Mouse (Mus musculus) limb, embryonic 15.5 days (tissue): ENCODE results near the gene Tbck. TPM values are rescaled to one million over a fixed set of nuclear protein-coding genes. Genes with fewer than 3 reads are reported as not detected.

Experiments used
- ATAC-seq: fragments of 200-750 bp; cut with Nextera tagmentation; 2 replicates; pipeline ENCODE4 v1.8.0; 2017; ENCODE audit warnings: low read depth, moderate TSS enrichment; ENCODE audit not compliant: insufficient number of reproducible peaks, low FRiP score, low TSS enrichment
- H3K27ac ChIP-seq: fragments of 300-500 bp; sonication (generic); 2 replicates; pipeline ENCODE4 v1.5.1; 2015; ENCODE audit warnings: moderate library complexity, mild to moderate bottlenecking, inconsistent platforms
- H3K27me3 ChIP-seq: fragments of 300-500 bp; sonication (generic); 2 replicates; pipeline ENCODE4 v1.6.1; 2015; ENCODE audit warnings: inconsistent platforms
- H3K36me3 ChIP-seq: fragments of 300-500 bp; sonication (generic); 2 replicates; pipeline ENCODE4 v1.6.1; 2015; ENCODE audit warnings: inconsistent platforms
- H3K4me1 ChIP-seq: fragments of 300-500 bp; sonication (generic); 2 replicates; pipeline ENCODE4 v1.6.1; 2015; ENCODE audit warnings: inconsistent platforms
- H3K4me2 ChIP-seq: fragments of 300-500 bp; sonication (generic); 2 replicates; pipeline ENCODE4 v1.6.1; 2015; ENCODE audit warnings: mild to moderate bottlenecking, inconsistent platforms
- H3K4me3 ChIP-seq: fragments of 300-500 bp; sonication (generic); 2 replicates; pipeline ENCODE4 v1.5.1; 2015; ENCODE audit warnings: mild to moderate bottlenecking, inconsistent platforms
- H3K9ac ChIP-seq: fragments of 300-500 bp; sonication (generic); 2 replicates; pipeline ENCODE4 v1.6.1; 2015; ENCODE audit warnings: inconsistent platforms
- H3K9me3 ChIP-seq: fragments of 300-500 bp; sonication (generic); 2 replicates; pipeline ENCODE4 v1.6.1; 2016; ENCODE audit warnings: inconsistent platforms
- WGBS: fragments of 180-500 bp; shearing (Covaris S2); methylation state at CpG from one replicate; pipeline ENCODE4 v1.1.7; 2015; 5-methylcytosine and 5-hydroxymethylcytosine counted together
- polyA plus RNA-seq: library from polyadenylated mRNA; unstranded; fragments of >200 nt; fragmentation: Nextera tagmentation; extraction: Ambion mirVana; gene quantifications from 2 replicates; pipeline ENCODE4 v1.2.1, GENCODE M21; 2015

Gene Tbck
- polyA plus RNA-seq, 1 experiment from 2014 or later: 26.5 TPM

GRCm38 (mm10) chr3:132838656-132839417 is 154.9 kb downstream of the Tbck start:
- H3K9ac ChIP-seq: no peak overlapping the region
- no peak overlapping the region for H3K27ac ChIP-seq
- H3K4me2 ChIP-seq: no peak overlapping the region
- H3K4me3 ChIP-seq: no peak overlapping the region
- H3K36me3 ChIP-seq: peaks cover 49% of the 10 kb centered on the region
- WGBS: 94% methylated on average over 14 of the region's 15 CpGs
- H3K27me3 ChIP-seq: no peaks in the 10 kb centered on the region
- ATAC-seq: no peak
- no peaks in the 10 kb centered on the region for H3K9me3 ChIP-seq
- H3K4me1 ChIP-seq: no peaks in the 10 kb centered on the region

GRCm38 (mm10) chr3:132839516-132839915 is 155.6 kb downstream of the Tbck start:
- Histone ChIP-seq H3K9ac (no peak overlapping the region), H3K4me1 (no peaks in the 10 kb centered on the region), H3K9me3 (no peaks in the 10 kb centered on the region), H3K4me2 (no peak overlapping the region), H3K27me3 (no peaks in the 10 kb centered on the region), H3K27ac (no peak overlapping the region), H3K36me3 (peaks cover 46% of the 10 kb centered on the region), H3K4me3 (no peak overlapping the region)
- no peak for ATAC-seq
- 83% methylated on average over 8 of the region's 8 CpGs for WGBS

- Histone ChIP-seq H3K36me3 (peaks cover 33% of the 10 kb centered on the region), H3K9me3 (no peaks in the 10 kb centered on the region), H3K4me3 (no peak overlapping the region), H3K4me2 (no peak overlapping the region), H3K27me3 (no peaks in the 10 kb centered on the region), H3K4me1 (no peaks in the 10 kb centered on the region), H3K27ac (no peak overlapping the region), H3K9ac (no peak overlapping the region)
- WGBS: 93% methylated on average over 6 of the region's 6 CpGs
- no peak for ATAC-seq
Observed at GRCm38 (mm10) chr3:132842676-132843075, 158.7 kb downstream of the Tbck start.

GRCm38 (mm10) chr3:132849669-132850068 is 165.7 kb downstream of the Tbck start:
- WGBS: 54% methylated on average over 7 of the region's 7 CpGs

GRCm38 (mm10) chr3:132850431-132850830 is 166.5 kb downstream of the Tbck start:
- Histone ChIP-seq H3K4me1 (peaks cover 11% of the 10 kb centered on the region), H3K9me3 (no peaks in the 10 kb centered on the region), H3K27ac (no peak overlapping the region), H3K36me3 (no peaks in the 10 kb centered on the region), H3K27me3 (no peaks in the 10 kb centered on the region), H3K4me3 (no peak overlapping the region), H3K9ac (no peak overlapping the region), H3K4me2 (no peak overlapping the region)
- WGBS: 77% methylated on average over 2 of the region's 2 CpGs
- ATAC-seq: no peak

More at GRCm38 (mm10) chr3:132849669-132850068, 165.7 kb downstream of the Tbck start:
- Histone ChIP-seq H3K27ac (no peak overlapping the region), H3K4me1 (peaks cover 11% of the 10 kb centered on the region), H3K9ac (no peak overlapping the region), H3K9me3 (no peaks in the 10 kb centered on the region), H3K27me3 (no peaks in the 10 kb centered on the region), H3K4me2 (no peak overlapping the region), H3K36me3 (no peaks in the 10 kb centered on the region), H3K4me3 (no peak overlapping the region)
- ATAC-seq: no peak

- H3K36me3 ChIP-seq: no peaks in the 10 kb centered on the region
- ATAC-seq: no peak
- peaks cover 15% of the 10 kb centered on the region for H3K4me1 ChIP-seq
- no peaks in the 10 kb centered on the region for H3K27me3 ChIP-seq
- H3K4me3 ChIP-seq: no peak overlapping the region
- 58% methylated on average over 1 of the region's 1 CpGs for WGBS
- H3K27ac ChIP-seq: no peak overlapping the region
- H3K4me2 ChIP-seq: no peak overlapping the region
- no peak overlapping the region for H3K9ac ChIP-seq
- H3K9me3 ChIP-seq: no peaks in the 10 kb centered on the region
Observed at GRCm38 (mm10) chr3:132851417-132851816, 167.5 kb downstream of the Tbck start.

GRCm38 (mm10) chr3:132851841-132852728 is 168.1 kb downstream of the Tbck start:
- Histone ChIP-seq H3K4me2 (peak overlapping the region; percentile 32), H3K36me3 (no peaks in the 10 kb centered on the region), H3K9ac (no peak overlapping the region), H3K4me3 (no peak overlapping the region), H3K4me1 (peaks cover 15% of the 10 kb centered on the region), H3K27me3 (no peaks in the 10 kb centered on the region), H3K27ac (0 out of 2 replicates have a peak overlapping the region, but pooled peaks have one; percentile 14), H3K9me3 (no peaks in the 10 kb centered on the region)
- WGBS: 48% methylated on average over 28 of the region's 28 CpGs
- ATAC-seq: peak; percentile 76

- H3K4me1 ChIP-seq: peaks cover 19% of the 10 kb centered on the region
- H3K27me3 ChIP-seq: no peaks in the 10 kb centered on the region
- H3K36me3 ChIP-seq: no peaks in the 10 kb centered on the region
- H3K27ac ChIP-seq: no peak overlapping the region
- no peak overlapping the region for H3K9ac ChIP-seq
- 83% methylated on average over 9 of the region's 9 CpGs for WGBS
- no peaks in the 10 kb centered on the region for H3K9me3 ChIP-seq
- no peak overlapping the region for H3K4me2 ChIP-seq
- H3K4me3 ChIP-seq: no peak overlapping the region
- ATAC-seq: no peak
Observed at GRCm38 (mm10) chr3:132854271-132854670, 170.3 kb downstream of the Tbck start.

- 55% methylated on average over 9 of the region's 9 CpGs for WGBS
- H3K4me2 ChIP-seq: no peak overlapping the region
- no peak overlapping the region for H3K4me3 ChIP-seq
- no peak overlapping the region for H3K27ac ChIP-seq
- H3K27me3 ChIP-seq: no peaks in the 10 kb centered on the region
- no peaks in the 10 kb centered on the region for H3K9me3 ChIP-seq
- no peak for ATAC-seq
- no peak overlapping the region for H3K9ac ChIP-seq
- H3K36me3 ChIP-seq: no peaks in the 10 kb centered on the region
- peaks cover 25% of the 10 kb centered on the region for H3K4me1 ChIP-seq
Observed at GRCm38 (mm10) chr3:132855458-132856212, 171.7 kb downstream of the Tbck start.

- H3K4me3 ChIP-seq: no peak overlapping the region
- no peaks in the 10 kb centered on the region for H3K36me3 ChIP-seq
- H3K27ac ChIP-seq: no peak overlapping the region
- 50% methylated on average over 6 of the region's 6 CpGs for WGBS
- no peak overlapping the region for H3K4me2 ChIP-seq
- ATAC-seq: no peak
- H3K4me1 ChIP-seq: peaks cover 25% of the 10 kb centered on the region
- no peaks in the 10 kb centered on the region for H3K27me3 ChIP-seq
- H3K9ac ChIP-seq: no peak overlapping the region
- H3K9me3 ChIP-seq: no peaks in the 10 kb centered on the region
Observed at GRCm38 (mm10) chr3:132856651-132857050, 172.7 kb downstream of the Tbck start.

GRCm38 (mm10) chr3:132858849-132859248 is 174.9 kb downstream of the Tbck start:
- 66% methylated on average over 11 of the region's 11 CpGs for WGBS
- no peaks in the 10 kb centered on the region for H3K27me3 ChIP-seq
- H3K36me3 ChIP-seq: no peaks in the 10 kb centered on the region
- H3K4me2 ChIP-seq: no peak overlapping the region
- no peak overlapping the region for H3K4me3 ChIP-seq
- no peak for ATAC-seq
- peaks cover 14% of the 10 kb centered on the region; the same call in 1 of the 2 replicates for H3K4me1 ChIP-seq
- no peak overlapping the region for H3K27ac ChIP-seq
- H3K9me3 ChIP-seq: no peaks in the 10 kb centered on the region
- H3K9ac ChIP-seq: no peak overlapping the region
